Mouse (Mus musculus): ENCODE measurements around the gene Timp2. TPM values are rescaled to one million over a fixed set of nuclear protein-coding genes. Genes with fewer than 3 reads are reported as not detected.
"Not testable (repeated sequence)": the region's sequence is repeated elsewhere in the genome, so short reads cannot be mapped to it uniquely, and the experiment has no call there.

Timp2 gene
- polyA plus RNA-seq, 1 experiment: 69.1 TPM

GRCm38 (mm10) chr11:118376323-118376722 is 20.8 kb upstream of the Timp2 start:
- not testable (repeated sequence) for H3K4me3 ChIP-seq (ENCODE audit: insufficient read depth, low read depth, low read length); H3K4me1 ChIP-seq (ENCODE audit: control insufficient read depth, insufficient read depth, insufficient read length, low read length); H3K27ac ChIP-seq (replicated peaks; ENCODE audit: low read depth, low read length)

- Histone ChIP-seq H3K4me1 (ENCODE audit: control insufficient read depth, insufficient read depth, insufficient read length, low read length) (no peaks in the 10 kb centered on the region), H3K4me3 (ENCODE audit: insufficient read depth, low read depth, low read length) (no peak overlapping the region), H3K27ac (replicated peaks; ENCODE audit: low read depth, low read length) (no peak overlapping the region)
These were observed 20.3 kb upstream of the Timp2 start for GRCm38 (mm10) chr11:118375881-118376280.

GRCm38 (mm10) chr11:118375461-118375860 is 19.9 kb upstream of the Timp2 start:
- no peak overlapping the region for H3K27ac ChIP-seq (replicated peaks; ENCODE audit: low read depth, low read length)
- H3K4me1 ChIP-seq (ENCODE audit: control insufficient read depth, insufficient read depth, insufficient read length, low read length): no peaks in the 10 kb centered on the region
- H3K4me3 ChIP-seq (ENCODE audit: insufficient read depth, low read depth, low read length): no peak overlapping the region

GRCm38 (mm10) chr11:118375006-118375405 is 19.5 kb upstream of the Timp2 start:
- no peak overlapping the region for H3K4me3 ChIP-seq (ENCODE audit: insufficient read depth, low read depth, low read length)
- H3K27ac ChIP-seq (replicated peaks; ENCODE audit: low read depth, low read length): no peak overlapping the region
- no peaks in the 10 kb centered on the region for H3K4me1 ChIP-seq (ENCODE audit: control insufficient read depth, insufficient read depth, insufficient read length, low read length)

GRCm38 (mm10) chr11:118374506-118374905 is 19.0 kb upstream of the Timp2 start:
- no peak overlapping the region for H3K4me3 ChIP-seq (ENCODE audit: insufficient read depth, low read depth, low read length)
- no peak overlapping the region for H3K27ac ChIP-seq (replicated peaks; ENCODE audit: low read depth, low read length)
- H3K4me1 ChIP-seq (ENCODE audit: control insufficient read depth, insufficient read depth, insufficient read length, low read length): no peaks in the 10 kb centered on the region

- no peak overlapping the region for H3K4me3 ChIP-seq (ENCODE audit: insufficient read depth, low read depth, low read length)
- H3K27ac ChIP-seq (replicated peaks; ENCODE audit: low read depth, low read length): no peak overlapping the region
- no peaks in the 10 kb centered on the region for H3K4me1 ChIP-seq (ENCODE audit: control insufficient read depth, insufficient read depth, insufficient read length, low read length)
These were observed 17.1 kb upstream of the Timp2 start for GRCm38 (mm10) chr11:118372641-118373040.

GRCm38 (mm10) chr11:118371876-118372275 is 16.3 kb upstream of the Timp2 start:
- no peak overlapping the region for H3K4me3 ChIP-seq (ENCODE audit: insufficient read depth, low read depth, low read length)
- H3K4me1 ChIP-seq (ENCODE audit: control insufficient read depth, insufficient read depth, insufficient read length, low read length): no peaks in the 10 kb centered on the region
- no peak overlapping the region for H3K27ac ChIP-seq (replicated peaks; ENCODE audit: low read depth, low read length)

- Histone ChIP-seq H3K27ac (replicated peaks; ENCODE audit: low read depth, low read length) (no peak overlapping the region), H3K4me1 (ENCODE audit: control insufficient read depth, insufficient read depth, insufficient read length, low read length) (0 out of 2 replicates have a peak, but pooled peaks cover 2% of the 10 kb centered on the region), H3K4me3 (ENCODE audit: insufficient read depth, low read depth, low read length) (no peak overlapping the region)
These were observed 14.1 kb upstream of the Timp2 start for GRCm38 (mm10) chr11:118369657-118370056.

GRCm38 (mm10) chr11:118369251-118369650 is 13.7 kb upstream of the Timp2 start:
- H3K4me3 ChIP-seq (ENCODE audit: insufficient read depth, low read depth, low read length): no peak overlapping the region
- H3K27ac ChIP-seq (replicated peaks; ENCODE audit: low read depth, low read length): no peak overlapping the region
- 0 out of 2 replicates have a peak, but pooled peaks cover 2% of the 10 kb centered on the region for H3K4me1 ChIP-seq (ENCODE audit: control insufficient read depth, insufficient read depth, insufficient read length, low read length)

GRCm38 (mm10) chr11:118368330-118368729 is 12.8 kb upstream of the Timp2 start:
- H3K4me3 ChIP-seq (ENCODE audit: insufficient read depth, low read depth, low read length): no peak overlapping the region
- no peak overlapping the region for H3K27ac ChIP-seq (replicated peaks; ENCODE audit: low read depth, low read length)
- H3K4me1 ChIP-seq (ENCODE audit: control insufficient read depth, insufficient read depth, insufficient read length, low read length): peaks cover 8% of the 10 kb centered on the region; the same call in 1 of the 2 replicates

GRCm38 (mm10) chr11:118366559-118366958 is 11.0 kb upstream of the Timp2 start:
- peaks cover 8% of the 10 kb centered on the region; the same call in 1 of the 2 replicates for H3K4me1 ChIP-seq (ENCODE audit: control insufficient read depth, insufficient read depth, insufficient read length, low read length)
- H3K4me3 ChIP-seq (ENCODE audit: insufficient read depth, low read depth, low read length): no peak overlapping the region
- H3K27ac ChIP-seq (replicated peaks; ENCODE audit: low read depth, low read length): no peak overlapping the region

- Histone ChIP-seq H3K4me3 (ENCODE audit: insufficient read depth, low read depth, low read length) (no peak overlapping the region), H3K4me1 (ENCODE audit: control insufficient read depth, insufficient read depth, insufficient read length, low read length) (peaks cover 8% of the 10 kb centered on the region; the same call in 1 of the 2 replicates), H3K27ac (replicated peaks; ENCODE audit: low read depth, low read length) (no peak overlapping the region)
These were observed 10.6 kb upstream of the Timp2 start for GRCm38 (mm10) chr11:118366108-118366507.

- Histone ChIP-seq H3K4me3 (ENCODE audit: insufficient read depth, low read depth, low read length) (no peak overlapping the region), H3K27ac (replicated peaks; ENCODE audit: low read depth, low read length) (0 out of 2 replicates have a peak overlapping the region, but pooled peaks have one; percentile 21), H3K4me1 (ENCODE audit: control insufficient read depth, insufficient read depth, insufficient read length, low read length) (peaks cover 8% of the 10 kb centered on the region; the same call in 1 of the 2 replicates)
These were observed 9.6 kb upstream of the Timp2 start for GRCm38 (mm10) chr11:118365171-118365570.

GRCm38 (mm10) chr11:118364021-118364420 is 8.5 kb upstream of the Timp2 start:
- H3K27ac ChIP-seq (replicated peaks; ENCODE audit: low read depth, low read length): peak overlapping the region; percentile 88; the same call in 1 of the 2 replicates
- peaks cover 8% of the 10 kb centered on the region; the same call in 1 of the 2 replicates for H3K4me1 ChIP-seq (ENCODE audit: control insufficient read depth, insufficient read depth, insufficient read length, low read length)
- no peak overlapping the region for H3K4me3 ChIP-seq (ENCODE audit: insufficient read depth, low read depth, low read length)

- Histone ChIP-seq H3K4me3 (ENCODE audit: insufficient read depth, low read depth, low read length) (peak overlapping the region; percentile 4; the same call in 1 of the 2 replicates), H3K27ac (replicated peaks; ENCODE audit: low read depth, low read length) (peak overlapping the region; percentile 88), H3K4me1 (ENCODE audit: control insufficient read depth, insufficient read depth, insufficient read length, low read length) (peaks cover 8% of the 10 kb centered on the region; the same call in 1 of the 2 replicates)
These were observed 7.5 kb upstream of the Timp2 start for GRCm38 (mm10) chr11:118362971-118363518.

- Histone ChIP-seq H3K4me3 (ENCODE audit: insufficient read depth, low read depth, low read length) (no peak overlapping the region), H3K27ac (replicated peaks; ENCODE audit: low read depth, low read length) (peak overlapping the region; percentile 53), H3K4me1 (ENCODE audit: control insufficient read depth, insufficient read depth, insufficient read length, low read length) (peaks cover 8% of the 10 kb centered on the region; the same call in 1 of the 2 replicates)
These were observed 7.0 kb upstream of the Timp2 start for GRCm38 (mm10) chr11:118362501-118362900.
